Mouse (Mus musculus) adrenal gland, postnatal 10 days (tissue): ENCODE measurements at regions not wholly inside any gene's neighbourhood (a gene's known extent, or its start where the extent isn't known, plus 50 kb on each side); places are given as distances from the start of the nearest gene placed in this dataset.
A peak's percentile ranks its signal among the peaks of the same experiment; 100 is the strongest.
"Not testable (repeated sequence)": the region's sequence is repeated elsewhere in the genome, so short reads cannot be mapped to it uniquely, and the experiment has no call there.

ENCODE experiments used
- DNase-seq: peaks from one replicate; pipeline ENCODE4 v3.0.0; 2021; ENCODE audit warnings: mixed read lengths

DNA sequence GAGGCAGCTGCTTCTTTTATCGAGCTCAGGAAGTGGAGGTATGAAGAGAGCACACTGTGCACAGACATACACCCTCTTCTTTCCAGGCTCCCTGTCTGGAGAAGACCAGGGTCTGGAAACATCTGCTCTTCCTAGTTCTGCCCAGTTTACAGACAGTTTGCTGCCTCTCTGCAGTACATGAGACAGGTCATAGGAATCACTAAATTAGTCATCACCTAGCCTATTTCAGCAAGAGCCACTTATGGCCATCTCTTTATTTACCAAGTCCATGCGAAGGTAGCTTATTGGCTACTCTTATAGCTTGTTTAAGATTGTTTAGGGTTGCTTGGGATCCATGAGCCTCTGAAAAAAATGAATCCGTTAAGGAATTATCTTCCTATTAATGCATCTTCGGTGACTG is 257.9 kb downstream of the Nfkbiz start:
- DNase-seq, result no peak

DNA sequence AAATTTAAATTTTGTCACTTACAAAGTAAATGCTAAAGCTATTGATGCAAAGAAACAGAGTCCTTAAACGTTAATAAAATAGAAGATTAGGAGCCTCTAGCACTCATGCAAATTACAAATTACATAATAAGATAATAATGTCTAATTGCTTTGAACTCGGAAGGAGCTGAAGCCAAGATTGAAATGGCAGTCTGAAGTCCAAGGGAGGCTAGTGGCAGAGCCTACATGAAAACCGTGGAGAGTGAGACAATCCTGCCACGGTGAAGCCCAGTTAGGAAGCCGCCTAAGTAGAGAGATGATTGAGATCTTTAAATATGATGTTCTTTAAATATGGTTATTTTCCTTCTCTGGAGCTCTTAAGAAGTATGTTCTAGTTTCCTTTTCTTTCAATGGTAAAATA is 260.0 kb downstream of the Nfkbiz start:
- DNase-seq, result no peak

DNA sequence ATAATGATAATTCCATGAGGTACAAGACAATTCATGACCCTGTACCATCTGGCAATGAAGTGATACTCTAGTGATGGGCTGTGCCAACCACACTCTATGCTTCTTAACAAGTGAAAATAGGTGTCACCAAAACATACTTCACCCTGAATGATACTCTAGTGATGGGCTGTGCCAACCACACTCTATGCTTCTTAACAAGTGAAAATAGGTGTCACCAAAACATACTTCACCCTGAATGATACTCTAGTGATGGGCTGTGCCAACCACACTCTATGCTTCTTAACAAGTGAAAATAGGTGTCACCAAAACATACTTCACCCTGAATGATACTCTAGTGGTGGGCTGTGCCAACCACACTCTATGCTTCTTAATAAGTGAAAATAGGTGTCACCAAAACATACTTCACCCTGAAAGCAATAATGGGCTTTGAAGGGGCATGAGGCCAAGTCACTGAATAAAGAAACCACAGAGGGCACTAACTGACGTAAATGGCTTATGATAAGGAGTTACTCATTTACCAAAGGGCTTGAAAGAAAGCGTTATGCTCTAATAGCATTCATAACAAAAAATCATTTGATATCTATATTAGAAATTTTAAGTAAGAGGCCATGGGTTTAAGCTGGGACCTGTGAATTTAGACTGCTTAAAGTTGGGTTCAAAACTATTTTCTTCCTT is 263.0 kb downstream of the Nfkbiz start:
- DNase-seq, result not testable (repeated sequence)

- peak; percentile 6 for DNase-seq
Observed at GRCm38 (mm10) chr16:55571106-55571505, 267.6 kb downstream of the Nfkbiz start.

DNA sequence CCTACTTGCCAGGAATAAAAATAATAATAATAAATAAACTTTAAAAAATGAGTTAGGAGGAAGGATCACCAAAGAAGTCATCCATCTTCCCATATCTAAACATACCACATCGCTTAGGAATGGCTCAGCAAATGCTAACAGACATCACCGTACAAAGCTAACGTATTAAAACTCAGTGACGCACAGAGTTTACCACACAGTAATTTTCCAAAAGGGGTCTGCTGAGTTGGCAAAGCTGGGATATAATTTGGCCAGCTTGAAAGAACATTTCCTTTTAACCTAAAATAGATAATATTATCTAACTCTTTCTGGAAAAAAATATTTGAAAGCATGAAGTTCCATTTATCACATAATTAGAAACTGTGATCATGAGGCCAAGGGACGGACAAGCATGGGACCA is 268.6 kb downstream of the Nfkbiz start:
- no peak for DNase-seq

GRCm38 (mm10) chr16:55555821-55556535 is 258.2 kb upstream of the Zpld1 start:
- DNase-seq, result no peak

DNA sequence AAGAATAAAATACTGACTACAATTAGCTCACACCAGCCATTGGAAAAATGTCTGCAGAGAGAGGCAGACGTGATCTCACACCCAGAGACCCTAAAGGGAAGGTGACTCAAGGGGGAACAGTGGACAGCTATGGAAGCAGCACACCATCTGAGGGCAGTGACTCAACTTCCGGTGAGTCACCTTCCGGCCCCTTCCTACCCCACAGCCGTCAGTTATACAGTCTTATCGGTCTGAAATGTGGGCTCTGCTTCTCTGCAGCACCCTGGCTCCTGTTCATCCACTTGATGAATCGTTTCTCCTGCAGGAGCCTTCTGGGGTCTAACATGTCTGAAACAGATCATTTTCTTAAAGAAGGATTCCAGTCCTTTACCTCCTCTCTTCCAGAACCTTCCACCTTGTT is 257.4 kb upstream of the Zpld1 start:
- DNase-seq, result no peak

GRCm38 (mm10) chr16:55553896-55554295 is 256.1 kb upstream of the Zpld1 start:
- DNase-seq, result no peak

DNA sequence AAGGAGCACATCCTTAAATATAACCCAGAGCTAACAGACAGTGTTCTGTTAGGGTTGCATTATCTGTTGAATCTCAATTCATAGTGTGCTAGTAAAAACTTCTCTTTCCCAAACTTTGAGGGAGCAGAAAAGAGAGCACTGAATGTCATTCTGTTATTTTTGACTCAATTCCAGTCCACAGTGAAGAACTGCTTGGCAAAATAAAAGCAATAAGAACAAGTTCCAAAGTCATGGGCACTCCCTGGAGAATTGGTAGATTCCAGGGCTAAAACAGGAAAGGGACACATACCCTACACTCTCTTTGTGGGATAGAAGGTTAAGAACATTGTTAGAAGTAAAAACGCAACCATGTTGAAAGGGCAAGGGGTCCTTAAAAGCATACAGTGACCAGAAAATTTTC is 253.6 kb upstream of the Zpld1 start:
- DNase-seq, result peak; percentile 18

DNA sequence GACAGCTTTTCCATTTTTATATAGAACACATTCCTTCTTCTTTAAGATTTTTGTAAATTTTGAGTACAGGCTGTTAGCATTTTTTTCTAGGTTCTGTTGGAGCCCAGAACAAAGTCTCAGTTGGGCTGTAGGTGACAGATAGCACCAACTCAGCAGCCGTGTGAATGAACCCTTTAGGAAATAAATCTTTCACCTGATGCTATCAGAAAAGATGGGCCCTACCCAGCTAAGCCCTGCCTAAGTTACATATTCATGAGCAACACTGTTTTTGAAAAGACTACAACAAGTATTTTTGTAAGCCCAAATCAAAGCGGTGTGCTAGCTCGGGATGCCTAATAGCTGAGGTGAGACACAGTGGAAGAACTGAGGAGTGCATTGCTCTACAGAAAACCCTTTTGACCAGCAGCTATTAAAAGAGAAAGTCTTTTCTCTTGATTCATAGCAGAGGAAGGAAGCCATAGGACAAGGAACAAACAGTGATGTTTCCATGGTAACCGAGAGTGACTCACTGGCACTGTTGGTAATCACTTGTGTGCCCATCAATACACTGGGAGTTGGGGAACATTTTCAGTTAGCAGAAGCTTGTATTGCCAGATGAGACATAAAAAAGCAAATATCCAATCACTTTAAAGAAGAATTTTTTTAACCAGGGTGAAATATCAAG is 253.0 kb upstream of the Zpld1 start:
- DNase-seq, result no peak

- no peak for DNase-seq
Observed at GRCm38 (mm10) chr16:55547095-55547494, 249.3 kb upstream of the Zpld1 start.

DNA sequence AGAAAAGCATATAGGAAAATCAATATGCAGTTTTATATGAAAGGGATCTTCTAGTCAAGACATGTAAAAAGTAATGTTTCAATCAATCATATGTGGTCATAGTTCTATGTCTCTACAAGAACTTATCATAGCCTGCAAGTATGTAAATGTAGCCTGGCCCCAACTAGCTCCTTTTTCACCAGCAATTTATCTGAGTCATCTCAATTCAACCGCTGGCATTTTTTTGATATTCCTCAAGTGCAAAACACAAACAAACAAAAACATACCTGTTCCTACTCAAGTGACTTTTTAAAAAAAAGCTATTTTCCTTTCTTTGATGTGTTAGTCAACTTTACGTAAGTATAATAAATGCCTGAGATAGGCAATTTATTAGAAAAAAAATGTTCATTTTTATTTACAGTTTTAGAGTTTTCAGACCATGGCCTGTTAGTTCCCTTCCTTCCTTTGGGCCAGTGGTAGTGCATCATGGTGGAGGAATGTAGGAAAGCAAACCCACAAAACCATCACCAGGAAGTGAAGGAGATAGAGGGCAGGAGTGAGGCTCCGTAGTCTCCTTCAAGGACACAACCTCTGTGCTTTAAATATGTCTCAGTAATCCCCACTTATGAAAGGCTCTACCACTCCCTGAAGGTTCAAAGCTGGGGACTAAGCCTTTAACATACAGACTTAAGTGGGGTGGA is 242.7 kb upstream of the Zpld1 start:
- DNase-seq, result no peak

GRCm38 (mm10) chr16:55539179-55539578 is 241.4 kb upstream of the Zpld1 start:
- DNase-seq, result no peak

- no peak for DNase-seq
Observed at GRCm38 (mm10) chr16:55537548-55537947, 239.8 kb upstream of the Zpld1 start.

- DNase-seq, result no peak
Observed at GRCm38 (mm10) chr16:55532686-55533085, 234.9 kb upstream of the Zpld1 start.

DNA sequence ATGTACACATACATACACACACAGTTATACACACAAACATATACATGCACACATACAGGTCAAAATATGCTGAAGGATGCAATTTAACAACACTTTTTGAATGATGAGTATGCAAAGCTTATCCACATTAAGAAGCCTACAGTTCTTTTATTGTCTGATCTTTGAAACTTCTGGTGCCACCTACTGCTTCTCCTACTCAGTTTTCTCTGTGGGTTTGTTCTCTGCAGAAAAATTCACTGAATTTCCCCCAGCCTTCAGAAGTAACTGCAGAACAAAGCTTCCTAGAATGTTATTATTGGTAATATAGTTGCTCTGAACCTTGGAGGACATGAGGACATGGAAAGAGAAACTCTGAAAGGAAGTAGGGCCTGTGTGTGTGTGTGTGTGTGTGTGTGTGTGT is 233.1 kb upstream of the Zpld1 start:
- no peak for DNase-seq

DNA sequence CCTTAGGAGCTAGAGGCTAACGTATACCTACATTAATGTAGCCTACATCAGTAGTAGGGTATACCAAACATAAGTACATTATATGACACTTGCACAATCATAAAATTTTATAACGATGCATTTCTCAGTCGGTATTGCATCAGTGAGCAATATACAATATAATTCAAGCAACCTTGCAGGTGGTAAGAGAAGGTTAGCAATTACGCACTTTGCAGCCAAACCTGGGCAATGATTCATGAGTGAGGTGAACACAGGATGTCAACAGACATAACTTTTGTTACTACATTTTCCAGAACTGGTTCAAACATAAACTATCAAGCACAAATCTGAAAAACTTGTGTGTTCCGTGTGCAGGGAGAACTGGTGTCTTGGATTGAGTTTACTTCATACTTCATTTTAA is 229.9 kb upstream of the Zpld1 start:
- no peak for DNase-seq

- no peak for DNase-seq
Observed at GRCm38 (mm10) chr16:55526230-55526842, 228.6 kb upstream of the Zpld1 start.

GRCm38 (mm10) chr16:55523264-55523663 is 225.5 kb upstream of the Zpld1 start:
- DNase-seq, result no peak

DNA sequence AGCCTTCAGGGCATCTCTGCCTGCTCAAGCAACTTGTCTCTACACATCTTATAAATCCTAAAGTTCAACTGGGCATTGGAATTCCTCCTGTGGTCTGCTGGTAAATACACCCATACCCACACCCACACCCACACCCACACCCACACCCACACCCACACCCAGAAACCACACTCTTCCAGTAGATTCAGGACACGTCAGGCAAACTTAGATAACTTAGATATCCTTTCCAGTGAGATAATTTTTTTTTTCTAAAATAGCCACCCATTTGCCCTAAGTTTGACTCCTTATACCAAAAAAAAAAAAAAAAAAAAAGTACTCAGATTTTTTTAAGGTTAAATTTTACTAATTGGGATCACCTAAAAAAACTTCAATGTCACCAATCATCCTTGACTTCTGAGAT is 224.5 kb upstream of the Zpld1 start:
- DNase-seq, result no peak

GRCm38 (mm10) chr16:55521421-55521971 is 223.7 kb upstream of the Zpld1 start:
- DNase-seq, result no peak

GRCm38 (mm10) chr16:55520077-55520476 is 222.3 kb upstream of the Zpld1 start:
- DNase-seq, result no peak
